Mouse (Mus musculus) heart, embryonic 10.5 days (tissue): Measurements from ENCODE around the gene Vars. TPM values are rescaled to one million over a fixed set of nuclear protein-coding genes. Genes with fewer than 3 reads are reported as not detected.

Experiments
- DNase-seq: peaks from one replicate; pipeline ENCODE4 v3.0.0-alpha.2; 2017; ENCODE audit warnings: low spot score
- H3K27ac ChIP-seq: fragments of 300-500 bp; sonication (generic); 2 replicates; pipeline ENCODE4 v1.5.1; 2016; ENCODE audit warnings: mild to moderate bottlenecking
- H3K27me3 ChIP-seq: fragments of 300-500 bp; sonication (generic); 2 replicates; pipeline ENCODE4 v1.6.1; 2016; ENCODE audit warnings: mild to moderate bottlenecking; ENCODE audit not compliant: poor library complexity, insufficient read depth, severe bottlenecking
- H3K36me3 ChIP-seq: fragments of 300-500 bp; sonication (generic); 2 replicates; pipeline ENCODE4 v1.6.1; 2016; ENCODE audit warnings: mild to moderate bottlenecking, moderate library complexity
- H3K4me1 ChIP-seq: fragments of 300-500 bp; sonication (generic); 2 replicates; pipeline ENCODE4 v1.6.1; 2016; ENCODE audit warnings: mild to moderate bottlenecking
- H3K4me3 ChIP-seq: fragments of 300-500 bp; sonication (generic); 2 replicates; pipeline ENCODE4 v1.5.1; 2016; ENCODE audit warnings: mild to moderate bottlenecking, moderate library complexity
- H3K9me3 ChIP-seq: fragments of 300-500 bp; sonication (generic); 2 replicates; pipeline ENCODE4 v1.6.1; 2016; ENCODE audit warnings: mild to moderate bottlenecking, moderate library complexity
- WGBS: fragments of 180-500 bp; shearing (Covaris S2); methylation state at CpG from one replicate; pipeline ENCODE4 v1.1.7; 2016; 5-methylcytosine and 5-hydroxymethylcytosine counted together
- polyA plus RNA-seq: library from polyadenylated mRNA; unstranded; fragments of >200 nt; fragmentation: Nextera tagmentation; extraction: Ambion mirVana; gene quantifications from 2 replicates; pipeline ENCODE4 v1.2.1, GENCODE M21; 2016

The Vars gene
- polyA plus RNA-seq, 1 experiment from 2014 or later: 166 TPM

DNA sequence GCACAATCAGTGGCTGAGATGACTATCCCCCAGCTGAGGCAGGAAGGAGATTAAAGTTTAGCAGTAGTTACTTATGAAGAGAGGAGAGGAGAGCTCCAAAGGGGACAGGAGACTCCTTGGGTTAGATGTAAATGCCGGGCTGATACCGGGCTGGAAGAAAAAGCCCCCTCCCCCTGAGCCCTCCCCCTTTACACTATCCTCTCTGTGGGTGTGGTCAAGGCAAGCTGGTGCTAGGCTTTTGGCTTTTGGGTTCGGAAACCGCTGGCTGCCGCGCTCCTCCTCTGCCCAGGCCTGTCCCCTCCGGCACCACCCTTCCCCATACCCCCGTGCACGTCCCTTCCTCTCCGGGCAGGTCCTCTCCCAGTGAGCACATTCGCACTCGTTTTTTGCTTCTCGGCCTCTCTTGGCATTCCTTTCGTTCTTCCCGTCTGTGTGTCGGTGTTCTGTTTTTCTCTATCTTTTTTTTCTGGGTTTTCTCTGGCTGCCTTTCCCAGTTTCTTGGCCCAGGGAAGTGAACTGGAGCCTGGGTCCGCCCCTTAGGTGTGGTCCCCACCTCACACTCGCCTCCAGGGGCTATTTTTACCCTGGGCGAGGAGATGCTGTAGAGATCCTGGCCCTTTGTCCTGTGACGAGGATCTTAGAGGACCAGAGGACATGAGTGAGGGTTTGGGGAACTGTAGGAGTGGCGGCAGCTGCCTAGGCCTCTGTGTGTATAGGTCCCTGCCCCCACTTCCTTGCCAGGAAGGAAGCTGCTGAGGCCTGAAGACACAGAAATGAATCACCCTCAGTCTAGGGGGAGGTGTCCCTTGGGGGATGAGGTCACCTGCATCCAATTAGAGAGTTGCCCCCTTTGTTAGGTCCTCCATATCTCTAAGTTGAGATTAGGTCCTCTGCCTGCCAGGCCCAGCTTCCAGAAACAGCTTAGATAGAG is 50.6 kb downstream of the Vars start:
- peaks cover 58% of the 10 kb centered on the region for H3K4me1 ChIP-seq
- peak overlapping the region; percentile 98 for H3K27ac ChIP-seq
- DNase-seq: peak; percentile 95
- H3K27me3 ChIP-seq: no peaks in the 10 kb centered on the region
- WGBS: under 1% methylated on average over 21 of the region's 21 CpGs
- H3K4me3 ChIP-seq: peak overlapping the region; percentile 80
- H3K36me3 ChIP-seq: peaks cover 45% of the 10 kb centered on the region
- H3K9me3 ChIP-seq: no peaks in the 10 kb centered on the region

- no peaks in the 10 kb centered on the region for H3K9me3 ChIP-seq
- no peaks in the 10 kb centered on the region for H3K27me3 ChIP-seq
- peak overlapping the region; percentile 80 for H3K4me3 ChIP-seq
- H3K36me3 ChIP-seq: peaks cover 53% of the 10 kb centered on the region
- 69% methylated on average over 12 of the region's 12 CpGs for WGBS
- H3K4me1 ChIP-seq: peaks cover 51% of the 10 kb centered on the region
- DNase-seq: no peak
- H3K27ac ChIP-seq: peak overlapping the region; percentile 98
These were observed 51.5 kb downstream of the Vars start for GRCm38 (mm10) chr17:35052271-35052798.

DNA sequence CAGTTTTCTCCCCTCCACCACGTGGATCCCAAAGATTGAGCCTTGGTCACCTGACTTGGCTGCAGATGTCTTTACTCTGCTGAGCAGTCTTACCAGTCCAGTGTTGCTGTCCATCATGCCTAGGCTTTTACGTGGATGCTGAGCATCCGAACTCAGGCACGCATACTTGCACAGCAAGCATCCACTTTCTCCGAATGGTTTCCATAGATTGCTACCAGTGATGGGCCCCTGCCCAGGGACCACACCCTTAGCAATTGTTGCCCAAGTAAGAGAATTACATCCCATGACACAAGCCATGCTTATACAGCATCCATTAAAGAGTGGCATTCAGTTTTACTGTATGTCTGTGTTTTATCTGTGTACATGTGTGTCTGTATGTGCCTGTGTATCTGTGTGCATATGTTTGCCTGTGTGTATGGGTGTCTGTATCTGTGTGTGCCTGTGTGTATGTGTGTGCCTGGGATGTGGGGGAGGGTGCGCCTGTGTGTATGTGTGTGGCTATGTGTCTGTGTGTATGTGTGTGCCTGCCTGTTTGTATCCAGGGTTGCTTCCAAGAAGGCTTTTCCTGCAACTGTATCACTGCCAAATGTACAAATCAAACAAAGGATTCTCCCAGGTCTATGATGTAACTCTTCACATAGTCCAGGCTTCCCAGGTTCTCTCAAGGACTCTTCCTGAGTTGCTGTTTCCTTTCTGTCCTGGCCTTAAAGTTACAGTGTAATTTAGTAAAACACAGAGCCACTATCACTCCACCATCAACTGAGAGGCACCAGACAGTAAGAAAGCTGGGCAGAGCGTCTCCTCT is 55.1 kb downstream of the Vars start:
- 91% methylated on average over 7 of the region's 7 CpGs for WGBS
- Histone ChIP-seq H3K4me3 (no peak overlapping the region), H3K27me3 (no peaks in the 10 kb centered on the region), H3K9me3 (no peaks in the 10 kb centered on the region), H3K36me3 (peaks cover 73% of the 10 kb centered on the region), H3K27ac (no peak overlapping the region), H3K4me1 (peaks cover 54% of the 10 kb centered on the region)
- no peak for DNase-seq

DNA sequence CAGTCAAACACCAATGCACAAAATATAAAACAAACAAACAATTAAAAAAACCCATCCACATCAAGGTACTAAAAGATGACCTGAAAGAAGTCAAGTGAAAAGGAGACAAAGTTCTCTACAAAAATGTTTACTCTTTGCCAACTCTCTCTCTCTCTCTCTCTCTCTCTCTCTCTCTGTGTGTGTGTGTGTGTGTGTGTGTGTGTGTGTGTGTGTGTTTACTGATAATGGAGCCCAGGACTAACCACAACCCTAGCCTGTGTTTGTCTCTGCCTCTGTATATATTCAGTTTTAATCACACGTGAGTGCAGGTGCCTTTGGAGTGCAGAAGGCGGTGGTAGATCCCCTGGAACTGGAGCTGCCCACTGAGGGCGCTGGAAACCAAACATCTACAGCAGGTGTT is 56.3 kb downstream of the Vars start:
- H3K4me3 ChIP-seq: no peak overlapping the region
- no peak overlapping the region for H3K27ac ChIP-seq
- DNase-seq: no peak
- H3K27me3 ChIP-seq: no peaks in the 10 kb centered on the region
- H3K9me3 ChIP-seq: no peaks in the 10 kb centered on the region
- WGBS: 77% methylated on average over 3 of the region's 3 CpGs
- peaks cover 50% of the 10 kb centered on the region for H3K4me1 ChIP-seq
- peaks cover 81% of the 10 kb centered on the region for H3K36me3 ChIP-seq

DNA sequence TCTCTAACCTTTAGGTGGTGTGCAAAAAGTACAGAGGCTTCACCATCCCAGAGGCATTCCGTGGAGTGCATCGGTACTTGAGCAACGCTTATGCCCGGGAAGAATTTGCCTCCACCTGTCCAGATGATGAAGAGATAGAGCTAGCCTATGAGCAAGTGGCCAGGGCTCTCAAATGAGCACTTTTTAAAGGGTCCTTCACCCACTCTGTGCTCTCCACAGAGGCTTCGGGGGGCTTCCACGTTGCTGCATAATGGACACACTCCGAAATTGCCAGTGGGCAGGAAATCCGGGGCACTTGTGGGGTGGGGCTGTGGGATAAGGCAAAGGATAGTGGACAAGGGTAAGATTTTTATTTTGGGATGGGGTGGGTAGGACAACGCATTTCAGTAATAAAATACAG is 57.5 kb downstream of the Vars start:
- Histone ChIP-seq H3K36me3 (peaks cover 79% of the 10 kb centered on the region), H3K4me3 (peak overlapping the region; percentile 77), H3K9me3 (no peaks in the 10 kb centered on the region), H3K27me3 (peaks cover 5% of the 10 kb centered on the region), H3K27ac (peak overlapping the region; percentile 92; the same call in 1 of the 2 replicates), H3K4me1 (peaks cover 40% of the 10 kb centered on the region)
- no peak for DNase-seq
- WGBS: 62% methylated on average over 9 of the region's 9 CpGs

- peak within 1 kb of the TSS; percentile 92 for H3K27ac ChIP-seq
- WGBS: under 1% methylated on average over 57 of the region's 57 CpGs
These were observed 58.4 kb downstream of the Vars start, which contains the start of gene Ddah2 for GRCm38 (mm10) chr17:35058911-35059892. Ddah2 (plus strand) TSS chr17:35059035.

DNA sequence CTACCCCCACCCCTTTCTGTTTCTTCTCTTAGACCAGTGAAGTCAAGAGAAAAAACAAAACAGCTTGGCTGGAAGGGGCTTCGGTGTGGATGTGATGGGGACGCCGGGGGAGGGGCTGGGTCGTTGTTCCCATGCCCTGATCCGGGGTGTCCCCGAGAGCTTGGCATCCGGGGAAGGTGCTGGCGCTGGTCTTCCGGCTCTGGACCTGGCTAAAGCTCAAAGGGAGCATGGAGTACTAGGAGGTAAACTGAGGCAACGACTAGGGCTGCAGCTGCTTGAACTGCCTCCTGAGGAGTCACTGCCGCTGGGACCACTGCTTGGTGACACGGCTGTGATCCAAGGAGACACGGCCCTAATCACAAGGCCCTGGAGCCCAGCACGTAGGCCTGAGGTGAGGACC is 59.3 kb downstream of the Vars start:
- Histone ChIP-seq H3K9me3 (no peaks in the 10 kb centered on the region), H3K36me3 (peaks cover 63% of the 10 kb centered on the region), H3K4me1 (peaks cover 49% of the 10 kb centered on the region), H3K4me3 (peak overlapping the region; percentile 77), H3K27ac (peak overlapping the region; percentile 92; the same call in 1 of the 2 replicates), H3K27me3 (peaks cover 22% of the 10 kb centered on the region)
- WGBS: 24% methylated on average over 14 of the region's 14 CpGs
- DNase-seq: no peak

More at GRCm38 (mm10) chr17:35058911-35059892, 58.4 kb downstream of the Vars start, which contains the start of gene Ddah2:
- Histone ChIP-seq H3K4me1 (peaks cover 42% of the 10 kb centered on the region), H3K4me3 (peak within 1 kb of the TSS; percentile 77), H3K9me3 (no peaks in the 10 kb centered on the region), H3K36me3 (peaks cover 72% of the 10 kb centered on the region), H3K27me3 (peaks cover 13% of the 10 kb centered on the region)
- DNase-seq: peak; percentile 97

- 60% methylated on average over 22 of the region's 22 CpGs for whole genome bisulfite sequencing
- peaks cover 54% of the 10 kb centered on the region for H3K4me1 ChIP-seq
- H3K36me3 ChIP-seq: peaks cover 56% of the 10 kb centered on the region
- H3K27ac ChIP-seq: no peak overlapping the region
- H3K4me3 ChIP-seq: peak overlapping the region; percentile 77
- no peak for DNase-seq
- H3K27me3 ChIP-seq: peaks cover 29% of the 10 kb centered on the region
- no peaks in the 10 kb centered on the region for H3K9me3 ChIP-seq
These were observed 60.0 kb downstream of the Vars start for GRCm38 (mm10) chr17:35060737-35061297.

GRCm38 (mm10) chr17:35061299-35061698 is 60.5 kb downstream of the Vars start:
- no peak for DNase-seq
- WGBS: 71% methylated on average over 8 of the region's 8 CpGs
- Histone ChIP-seq H3K27ac (no peak overlapping the region), H3K9me3 (no peaks in the 10 kb centered on the region), H3K36me3 (peaks cover 52% of the 10 kb centered on the region), H3K4me1 (peaks cover 56% of the 10 kb centered on the region), H3K4me3 (no peak overlapping the region), H3K27me3 (peaks cover 34% of the 10 kb centered on the region)

GRCm38 (mm10) chr17:35063466-35063865 is 62.7 kb downstream of the Vars start:
- 83% methylated on average over 3 of the region's 3 CpGs for WGBS
- H3K27ac ChIP-seq: no peak overlapping the region
- H3K4me1 ChIP-seq: peaks cover 46% of the 10 kb centered on the region
- DNase-seq: no peak
- peaks cover 56% of the 10 kb centered on the region for H3K27me3 ChIP-seq
- no peak overlapping the region for H3K4me3 ChIP-seq
- peaks cover 31% of the 10 kb centered on the region for H3K36me3 ChIP-seq
- H3K9me3 ChIP-seq: no peaks in the 10 kb centered on the region

DNA sequence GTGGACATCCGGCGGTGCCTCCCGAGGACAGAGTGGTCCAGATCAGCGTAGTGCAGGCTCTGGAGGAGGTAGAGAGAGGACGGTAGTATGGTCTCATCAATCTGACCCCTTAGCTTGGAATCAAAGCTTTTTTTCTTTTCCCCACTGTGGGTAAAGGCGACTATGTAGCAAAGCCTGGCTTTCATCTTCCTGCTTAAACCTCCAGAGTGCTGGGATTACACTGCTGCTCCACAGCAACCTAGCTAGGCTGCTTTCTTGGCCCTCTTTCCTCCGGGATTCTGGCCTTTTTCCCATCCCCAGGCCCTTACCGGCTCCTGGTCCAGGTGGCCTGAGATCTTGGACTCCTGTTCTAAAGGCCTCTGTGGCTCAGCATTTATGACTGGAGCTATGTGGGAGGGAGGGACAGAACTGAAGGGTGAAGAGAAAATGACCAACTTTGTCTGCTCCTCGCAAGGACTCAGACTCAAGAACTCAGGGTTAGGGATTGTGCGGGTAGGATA is 63.6 kb downstream of the Vars start:
- Histone ChIP-seq H3K27me3 (peaks cover 65% of the 10 kb centered on the region), H3K36me3 (peaks cover 31% of the 10 kb centered on the region), H3K4me3 (peak overlapping the region; percentile 56), H3K9me3 (no peaks in the 10 kb centered on the region), H3K27ac (no peak overlapping the region), H3K4me1 (peaks cover 41% of the 10 kb centered on the region)
- DNase-seq: no peak
- 19% methylated on average over 10 of the region's 10 CpGs for WGBS
